Mouse (Mus musculus) monocyte, adult 5-6 weeks (primary cell): ENCODE measurements around the gene Sept1. TPM values are rescaled to one million over a fixed set of nuclear protein-coding genes. Genes with fewer than 3 reads are reported as not detected.
"Not testable (repeated sequence)": the region's sequence is repeated elsewhere in the genome, so short reads cannot be mapped to it uniquely, and the experiment has no call there.

ENCODE experiments used
- ATAC-seq: fragments of 153-309, 156-312 bp; replicated peaks from 2 replicates; pipeline ENCODE4 v1.8.0; 2017; ENCODE audit warnings: mild to moderate bottlenecking; ENCODE audit not compliant: low TSS enrichment, insufficient number of reproducible peaks, severe bottlenecking, poor library complexity, low FRiP score
- total RNA-seq: library from RNA; stranded (forward); fragments of 200-1000, 200-491, 200-594 nt; gene quantifications from 3 replicates; pipeline ENCODE4 v1.2.3, GENCODE M21; 2017

Sept1 gene
- total RNA-seq, 1 experiment from 2014 or later = 117 TPM

- ATAC-seq = peak; percentile 78
These were observed 24.1 kb downstream of the Sept1 start, which contains the start of gene Mylpf for GRCm38 (mm10) chr7:127208553-127209438. TSS of gene Mylpf (plus strand) at chr7:127208890.

- ATAC-seq = no peak
These were observed 24.7 kb downstream of the Sept1 start, which contains the start of gene Tbc1d10b for GRCm38 (mm10) chr7:127208295-127208552. TSS of gene Tbc1d10b (minus strand) at chr7:127208468.

- ATAC-seq = no peak
These were observed 25.3 kb downstream of the Sept1 start for GRCm38 (mm10) chr7:127207374-127208294.

- peak; percentile 25; the same call in 1 of the 2 replicates for ATAC-seq
These were observed 26.3 kb downstream of the Sept1 start for GRCm38 (mm10) chr7:127206606-127207005.

- ATAC-seq = no peak
These were observed 36.4 kb downstream of the Sept1 start for GRCm38 (mm10) chr7:127196484-127196883.

- ATAC-seq = peak; percentile 94
These were observed 37.2 kb downstream of the Sept1 start, which contains the start of gene Cd2bp2 for GRCm38 (mm10) chr7:127195544-127196295. TSS of gene Cd2bp2 (minus strand) at chr7:127196050.

GRCm38 (mm10) chr7:127194633-127195029 lies 38.3 kb downstream of the Sept1 start:
- no peak for ATAC-seq

GRCm38 (mm10) chr7:127194011-127194632 lies 38.8 kb downstream of the Sept1 start:
- no peak for ATAC-seq

- ATAC-seq = no peak
These were observed 39.9 kb downstream of the Sept1 start for GRCm38 (mm10) chr7:127192989-127193388.

- no peak for ATAC-seq
These were observed 42.3 kb downstream of the Sept1 start for GRCm38 (mm10) chr7:127190672-127191071.

- no peak for ATAC-seq
These were observed 44.3 kb downstream of the Sept1 start for GRCm38 (mm10) chr7:127188305-127189276.

- no peak for ATAC-seq
These were observed 45.6 kb downstream of the Sept1 start for GRCm38 (mm10) chr7:127187351-127187750.

GRCm38 (mm10) chr7:127185601-127186000 lies 47.3 kb downstream of the Sept1 start:
- no peak for ATAC-seq

GRCm38 (mm10) chr7:127184720-127185119 lies 48.2 kb downstream of the Sept1 start:
- no peak for ATAC-seq

- ATAC-seq = no peak
These were observed 49.1 kb downstream of the Sept1 start for GRCm38 (mm10) chr7:127183828-127184227.

- no peak for ATAC-seq
These were observed 49.6 kb downstream of the Sept1 start for GRCm38 (mm10) chr7:127183345-127183744.

GRCm38 (mm10) chr7:127181724-127182123 lies 51.2 kb downstream of the Sept1 start:
- ATAC-seq = not testable (repeated sequence)
